Mouse (Mus musculus): Measurements from ENCODE around the gene Mtss1l. TPM values are rescaled to one million over a fixed set of nuclear protein-coding genes. Genes with fewer than 3 reads are reported as not detected.

Gene Mtss1l
- polyA plus RNA-seq, 1 experiment from 2014 or later, result 9.9 TPM

- Histone ChIP-seq H3K4me1 (replicated peaks; ENCODE audit: control insufficient read depth, insufficient read depth, low read length) (no peaks in the 10 kb centered on the region), H3K36me3 (ENCODE audit: control insufficient read depth, insufficient read depth, low read length) (peaks cover 69% of the 10 kb centered on the region), H3K27ac (ENCODE audit: low read depth) (no peak overlapping the region), H3K9ac (ENCODE audit: low read length) (no peak overlapping the region), H3K4me3 (ENCODE audit: low read depth, low read length) (no peak overlapping the region), H3K27me3 (replicated peaks; ENCODE audit: control insufficient read depth, insufficient read depth, low read length) (no peaks in the 10 kb centered on the region), H3K4me2 (ENCODE audit: low read length) (no peak overlapping the region), H3K9me3 (ENCODE audit: control insufficient read depth, low read length) (no peaks in the 10 kb centered on the region)
- WGBS, result 93% methylated on average over 35 of the region's 35 CpGs
- ATAC-seq (replicated peaks; ENCODE audit: low FRiP score, low TSS enrichment, low read depth), result no peak
- DNase-seq (ENCODE audit: low spot score), result no peak
Observed at GRCm38 (mm10) chr8:110738591-110739195, 17.4 kb downstream of the Mtss1l start.

GRCm38 (mm10) chr8:110740629-110741175 is 19.4 kb downstream of the Mtss1l start:
- 90% methylated on average over 5 of the region's 5 CpGs for WGBS
- no peaks in the 10 kb centered on the region for H3K4me1 ChIP-seq (replicated peaks; ENCODE audit: control insufficient read depth, insufficient read depth, low read length)
- no peak overlapping the region for H3K9ac ChIP-seq (ENCODE audit: low read length)
- H3K9me3 ChIP-seq (ENCODE audit: control insufficient read depth, low read length), result no peaks in the 10 kb centered on the region
- no peaks in the 10 kb centered on the region for H3K27me3 ChIP-seq (replicated peaks; ENCODE audit: control insufficient read depth, insufficient read depth, low read length)
- H3K27ac ChIP-seq (ENCODE audit: low read depth), result no peak overlapping the region
- ATAC-seq (replicated peaks; ENCODE audit: low FRiP score, low TSS enrichment, low read depth) (no peak), DNase-seq (ENCODE audit: low spot score) (no peak)
- H3K4me2 ChIP-seq (ENCODE audit: low read length), result no peak overlapping the region
- H3K36me3 ChIP-seq (ENCODE audit: control insufficient read depth, insufficient read depth, low read length), result peaks cover 49% of the 10 kb centered on the region
- no peak overlapping the region for H3K4me3 ChIP-seq (ENCODE audit: low read depth, low read length)

- WGBS, result 81% methylated on average over 15 of the region's 15 CpGs
- no peaks in the 10 kb centered on the region for H3K9me3 ChIP-seq (ENCODE audit: control insufficient read depth, low read length)
- H3K27me3 ChIP-seq (replicated peaks; ENCODE audit: control insufficient read depth, insufficient read depth, low read length), result no peaks in the 10 kb centered on the region
- no peak overlapping the region for H3K9ac ChIP-seq (ENCODE audit: low read length)
- peaks cover 36% of the 10 kb centered on the region for H3K36me3 ChIP-seq (ENCODE audit: control insufficient read depth, insufficient read depth, low read length)
- ATAC-seq (replicated peaks; ENCODE audit: low FRiP score, low TSS enrichment, low read depth), result no peak
- no peak overlapping the region for H3K4me2 ChIP-seq (ENCODE audit: low read length)
- no peaks in the 10 kb centered on the region for H3K4me1 ChIP-seq (replicated peaks; ENCODE audit: control insufficient read depth, insufficient read depth, low read length)
- DNase-seq (ENCODE audit: low spot score), result no peak
- H3K27ac ChIP-seq (ENCODE audit: low read depth), result no peak overlapping the region
- H3K4me3 ChIP-seq (ENCODE audit: low read depth, low read length), result no peak overlapping the region
Observed at GRCm38 (mm10) chr8:110741816-110742451, 20.7 kb downstream of the Mtss1l start.

- Histone ChIP-seq H3K36me3 (ENCODE audit: control insufficient read depth, insufficient read depth, low read length) (peaks cover 31% of the 10 kb centered on the region), H3K27me3 (replicated peaks; ENCODE audit: control insufficient read depth, insufficient read depth, low read length) (no peaks in the 10 kb centered on the region), H3K4me1 (replicated peaks; ENCODE audit: control insufficient read depth, insufficient read depth, low read length) (no peaks in the 10 kb centered on the region), H3K9me3 (ENCODE audit: control insufficient read depth, low read length) (no peaks in the 10 kb centered on the region), H3K4me2 (ENCODE audit: low read length) (no peak overlapping the region), H3K9ac (ENCODE audit: low read length) (no peak overlapping the region), H3K4me3 (ENCODE audit: low read depth, low read length) (no peak overlapping the region), H3K27ac (ENCODE audit: low read depth) (no peak overlapping the region)
- WGBS, result 85% methylated on average over 5 of the region's 5 CpGs
- DNase-seq (ENCODE audit: low spot score) (no peak), ATAC-seq (replicated peaks; ENCODE audit: low FRiP score, low TSS enrichment, low read depth) (no peak)
Observed at GRCm38 (mm10) chr8:110742452-110742818, 21.2 kb downstream of the Mtss1l start.

GRCm38 (mm10) chr8:110745162-110745561 is 23.9 kb downstream of the Mtss1l start:
- WGBS, result 93% methylated on average over 10 of the region's 10 CpGs
- H3K9ac ChIP-seq (ENCODE audit: low read length), result no peak overlapping the region
- no peaks in the 10 kb centered on the region for H3K4me1 ChIP-seq (replicated peaks; ENCODE audit: control insufficient read depth, insufficient read depth, low read length)
- no peaks in the 10 kb centered on the region for H3K27me3 ChIP-seq (replicated peaks; ENCODE audit: control insufficient read depth, insufficient read depth, low read length)
- H3K9me3 ChIP-seq (ENCODE audit: control insufficient read depth, low read length), result no peaks in the 10 kb centered on the region
- H3K4me2 ChIP-seq (ENCODE audit: low read length), result no peak overlapping the region
- no peak for DNase-seq (ENCODE audit: low spot score)
- H3K27ac ChIP-seq (ENCODE audit: low read depth), result no peak overlapping the region
- no peak overlapping the region for H3K4me3 ChIP-seq (ENCODE audit: low read depth, low read length)
- no peak for ATAC-seq (replicated peaks; ENCODE audit: low FRiP score, low TSS enrichment, low read depth)
- H3K36me3 ChIP-seq (ENCODE audit: control insufficient read depth, insufficient read depth, low read length), result peaks cover 4% of the 10 kb centered on the region; the same call in 1 of the 2 replicates

GRCm38 (mm10) chr8:110746661-110747060 is 25.4 kb downstream of the Mtss1l start:
- DNase-seq (ENCODE audit: low spot score) (no peak), ATAC-seq (replicated peaks; ENCODE audit: low FRiP score, low TSS enrichment, low read depth) (no peak)
- H3K4me1 ChIP-seq (replicated peaks; ENCODE audit: control insufficient read depth, insufficient read depth, low read length), result no peaks in the 10 kb centered on the region
- H3K36me3 ChIP-seq (ENCODE audit: control insufficient read depth, insufficient read depth, low read length), result no peaks in the 10 kb centered on the region
- no peaks in the 10 kb centered on the region for H3K27me3 ChIP-seq (replicated peaks; ENCODE audit: control insufficient read depth, insufficient read depth, low read length)
- no peak overlapping the region for H3K4me3 ChIP-seq (ENCODE audit: low read depth, low read length)
- H3K4me2 ChIP-seq (ENCODE audit: low read length), result no peak overlapping the region
- no peaks in the 10 kb centered on the region for H3K9me3 ChIP-seq (ENCODE audit: control insufficient read depth, low read length)
- WGBS, result 69% methylated on average over 9 of the region's 9 CpGs
- no peak overlapping the region for H3K9ac ChIP-seq (ENCODE audit: low read length)
- no peak overlapping the region for H3K27ac ChIP-seq (ENCODE audit: low read depth)

- no peak overlapping the region for H3K4me3 ChIP-seq (ENCODE audit: low read depth, low read length)
- ATAC-seq (replicated peaks; ENCODE audit: low FRiP score, low TSS enrichment, low read depth) (no peak; the same call in 1 of the 2 replicates), DNase-seq (ENCODE audit: low spot score) (peak; percentile 71)
- no peak overlapping the region for H3K4me2 ChIP-seq (ENCODE audit: low read length)
- no peaks in the 10 kb centered on the region for H3K36me3 ChIP-seq (ENCODE audit: control insufficient read depth, insufficient read depth, low read length)
- H3K27ac ChIP-seq (ENCODE audit: low read depth), result no peak overlapping the region
- no peaks in the 10 kb centered on the region for H3K9me3 ChIP-seq (ENCODE audit: control insufficient read depth, low read length)
- no peak overlapping the region for H3K9ac ChIP-seq (ENCODE audit: low read length)
- H3K4me1 ChIP-seq (replicated peaks; ENCODE audit: control insufficient read depth, insufficient read depth, low read length), result no peaks in the 10 kb centered on the region; the same call in 1 of the 2 replicates
- WGBS, result 55% methylated on average over 10 of the region's 10 CpGs
- no peaks in the 10 kb centered on the region for H3K27me3 ChIP-seq (replicated peaks; ENCODE audit: control insufficient read depth, insufficient read depth, low read length)
Observed at GRCm38 (mm10) chr8:110749500-110750170, 28.4 kb downstream of the Mtss1l start.

- Histone ChIP-seq H3K27ac (ENCODE audit: low read depth) (no peak overlapping the region), H3K4me2 (ENCODE audit: low read length) (no peak overlapping the region), H3K36me3 (ENCODE audit: control insufficient read depth, insufficient read depth, low read length) (no peaks in the 10 kb centered on the region), H3K9ac (ENCODE audit: low read length) (no peak overlapping the region), H3K4me1 (replicated peaks; ENCODE audit: control insufficient read depth, insufficient read depth, low read length) (no peaks in the 10 kb centered on the region; the same call in 1 of the 2 replicates), H3K4me3 (ENCODE audit: low read depth, low read length) (no peak overlapping the region), H3K9me3 (ENCODE audit: control insufficient read depth, low read length) (no peaks in the 10 kb centered on the region), H3K27me3 (replicated peaks; ENCODE audit: control insufficient read depth, insufficient read depth, low read length) (no peaks in the 10 kb centered on the region)
- WGBS, result 42% methylated on average over 13 of the region's 13 CpGs
- no peak for DNase-seq (ENCODE audit: low spot score)
- ATAC-seq (replicated peaks; ENCODE audit: low FRiP score, low TSS enrichment, low read depth), result no peak
Observed at GRCm38 (mm10) chr8:110750269-110750668, 29.0 kb downstream of the Mtss1l start.
